Mouse (Mus musculus): Measurements from ENCODE around the gene Nipa2. TPM values are rescaled to one million over a fixed set of nuclear protein-coding genes. Genes with fewer than 3 reads are reported as not detected.

The Nipa2 gene
- polyA plus RNA-seq, 1 experiment from 2014 or later, result 46.4 TPM

DNA sequence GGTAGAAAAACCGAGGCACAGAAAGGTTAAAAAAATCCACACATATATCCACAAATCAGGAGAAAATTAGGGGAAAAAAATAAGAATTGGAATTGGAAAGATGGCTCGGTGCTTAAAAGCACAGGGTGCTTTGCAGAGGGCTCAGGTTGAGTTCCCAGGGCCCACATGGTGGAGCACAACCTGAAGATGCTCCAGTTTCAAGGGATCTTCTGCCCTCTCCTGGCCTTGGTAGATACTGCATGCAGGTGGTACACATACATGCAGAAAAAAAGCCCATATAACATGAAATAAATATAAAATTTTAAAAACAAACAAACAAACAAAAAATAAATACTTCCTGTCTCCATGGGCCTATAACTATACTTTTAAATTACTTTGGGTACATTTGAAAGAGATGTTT lies 12.2 kb upstream of the Nipa2 start:
- no peak overlapping the region for H3K27ac ChIP-seq
- H3K9me3 ChIP-seq (replicated peaks), result no peaks in the 10 kb centered on the region
- DNase-seq (ENCODE audit: low spot score), result no peak
- 94% methylated on average over 2 of the region's 2 CpGs for WGBS
- peaks cover 11% of the 10 kb centered on the region for H3K36me3 ChIP-seq
- H3K4me3 ChIP-seq, result no peak overlapping the region
- H3K4me1 ChIP-seq, result no peaks in the 10 kb centered on the region
- H3K27me3 ChIP-seq (ENCODE audit: low read depth, poor library complexity, severe bottlenecking), result no peaks in the 10 kb centered on the region

DNA sequence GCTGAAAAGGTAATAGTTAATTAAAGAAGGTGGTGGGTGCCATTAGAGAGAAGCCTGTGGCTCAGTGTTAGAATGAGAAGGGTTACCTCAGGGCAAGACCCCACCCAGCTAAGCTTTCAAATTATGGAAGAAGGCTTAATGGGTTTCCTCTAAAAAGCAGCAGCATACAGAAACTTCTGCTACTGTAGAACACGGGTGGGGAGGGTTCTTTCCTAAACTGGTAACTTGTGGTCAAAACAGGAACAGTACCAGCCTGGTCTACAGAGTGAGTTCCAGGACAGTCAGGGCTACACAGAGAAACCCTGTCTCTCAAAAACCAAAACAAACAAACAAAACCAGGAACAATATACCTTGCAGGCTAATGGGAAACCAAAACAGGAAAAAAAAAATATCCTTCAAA lies 7.1 kb upstream of the Nipa2 start:
- H3K4me1 ChIP-seq, result peaks cover 9% of the 10 kb centered on the region
- no peak overlapping the region for H3K27ac ChIP-seq
- 68% methylated on average over 1 of the region's 1 CpGs for WGBS
- no peaks in the 10 kb centered on the region for H3K9me3 ChIP-seq (replicated peaks)
- no peak overlapping the region for H3K4me3 ChIP-seq
- 0 out of 2 replicates have a peak, but pooled peaks cover 3% of the 10 kb centered on the region for H3K36me3 ChIP-seq
- no peak for DNase-seq (ENCODE audit: low spot score)
- no peaks in the 10 kb centered on the region for H3K27me3 ChIP-seq (ENCODE audit: low read depth, poor library complexity, severe bottlenecking)

DNA sequence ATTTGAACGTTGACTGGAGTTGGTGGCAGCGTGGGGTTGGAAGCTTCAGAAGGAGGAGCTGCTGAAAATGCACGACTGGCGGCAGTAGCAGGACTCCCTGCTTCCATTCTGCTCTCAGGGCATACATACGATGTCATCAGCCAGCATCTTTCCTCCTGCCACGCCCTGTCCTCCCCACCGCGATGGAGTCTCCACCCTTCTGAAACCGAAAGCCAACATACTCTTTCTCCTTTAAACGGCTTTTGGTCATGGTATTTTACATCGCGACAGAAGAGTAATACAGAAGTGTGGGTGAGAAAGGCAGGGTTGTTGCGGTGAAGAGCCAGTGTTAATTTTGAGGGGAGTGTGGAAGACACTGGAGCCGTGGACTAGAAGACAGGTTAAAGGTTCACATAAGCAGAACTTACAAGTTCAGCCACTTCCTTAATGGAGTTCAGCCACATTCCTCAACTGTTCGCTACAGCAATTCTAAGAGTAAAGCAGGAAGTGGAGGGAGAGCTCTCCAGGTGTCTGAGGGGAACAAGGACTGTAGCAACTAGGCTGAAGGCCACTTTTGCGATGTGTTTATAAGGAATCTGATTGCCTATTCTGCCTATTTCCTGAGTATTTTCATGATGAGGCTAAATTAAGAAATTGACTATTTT lies 6.1 kb upstream of the Nipa2 start:
- H3K9me3 ChIP-seq (replicated peaks), result no peaks in the 10 kb centered on the region
- DNase-seq (ENCODE audit: low spot score), result no peak
- no peaks in the 10 kb centered on the region for H3K27me3 ChIP-seq (ENCODE audit: low read depth, poor library complexity, severe bottlenecking)
- no peak overlapping the region for H3K27ac ChIP-seq
- H3K36me3 ChIP-seq, result no peaks in the 10 kb centered on the region
- H3K4me1 ChIP-seq, result peaks cover 9% of the 10 kb centered on the region
- peak overlapping the region; percentile 24 for H3K4me3 ChIP-seq
- 45% methylated on average over 16 of the region's 16 CpGs for WGBS

DNA sequence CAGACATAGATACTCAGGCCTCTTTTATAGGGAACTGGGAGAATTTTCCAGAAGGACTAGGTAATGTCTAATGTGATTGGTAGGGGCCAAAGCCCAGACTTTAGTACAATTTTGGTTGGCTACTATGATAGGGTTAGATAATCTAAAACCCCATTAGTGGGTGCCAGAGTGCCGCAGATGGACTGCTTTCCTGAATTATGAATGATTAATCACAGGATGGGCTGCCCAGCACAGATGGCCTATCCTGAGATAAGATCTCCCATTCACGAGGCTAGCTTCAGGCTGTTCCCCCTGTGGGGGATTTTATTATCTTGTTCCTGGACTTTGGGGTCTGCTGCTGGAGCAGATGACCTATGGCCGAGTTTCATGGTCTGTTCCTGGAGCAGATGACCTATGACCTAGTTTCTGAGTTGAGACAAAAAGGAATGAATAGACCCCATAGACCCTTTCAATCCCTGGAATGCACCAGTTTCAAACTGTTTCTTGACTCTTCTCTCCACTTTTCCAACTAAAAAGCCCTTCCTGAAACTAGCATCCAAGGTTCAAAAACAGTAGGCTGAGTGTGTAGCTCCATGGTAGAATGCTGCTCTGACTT lies 4.7 kb upstream of the Nipa2 start:
- no peaks in the 10 kb centered on the region for H3K9me3 ChIP-seq (replicated peaks)
- H3K4me3 ChIP-seq, result no peak overlapping the region
- H3K4me1 ChIP-seq, result peaks cover 9% of the 10 kb centered on the region
- no peaks in the 10 kb centered on the region for H3K27me3 ChIP-seq (ENCODE audit: low read depth, poor library complexity, severe bottlenecking)
- no peaks in the 10 kb centered on the region for H3K36me3 ChIP-seq
- WGBS, result 44% methylated on average over 3 of the region's 3 CpGs
- no peak overlapping the region for H3K27ac ChIP-seq
- no peak for DNase-seq (ENCODE audit: low spot score)

DNA sequence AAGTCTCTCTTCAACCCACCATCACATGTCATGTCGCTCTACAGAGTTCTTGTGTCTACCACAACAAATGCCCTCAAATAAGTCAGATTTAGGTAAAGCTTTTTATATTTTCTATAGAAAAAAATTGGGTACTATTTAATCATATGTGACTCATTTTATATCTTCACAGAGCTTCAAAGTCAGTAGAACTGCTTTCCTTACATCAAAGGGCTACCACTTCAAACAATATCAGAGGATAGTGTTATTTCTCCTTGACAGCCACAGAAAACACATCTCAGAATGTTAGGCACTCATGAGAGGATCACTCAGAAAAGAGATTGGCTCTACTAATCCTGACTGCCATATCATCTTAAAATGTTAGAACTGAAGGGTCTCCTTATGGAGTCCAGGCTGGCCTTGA lies 1.8 kb downstream of the Nipa2 start:
- DNase-seq (ENCODE audit: low spot score), result no peak
- Histone ChIP-seq H3K9me3 (replicated peaks) (no peaks in the 10 kb centered on the region), H3K4me1 (peaks cover 7% of the 10 kb centered on the region; the same call in 1 of the 2 replicates), H3K27ac (no peak overlapping the region), H3K36me3 (peaks cover 44% of the 10 kb centered on the region), H3K27me3 (ENCODE audit: low read depth, poor library complexity, severe bottlenecking) (no peaks in the 10 kb centered on the region), H3K4me3 (no peak overlapping the region)
- 95% methylated on average over 1 of the region's 1 CpGs for WGBS

DNA sequence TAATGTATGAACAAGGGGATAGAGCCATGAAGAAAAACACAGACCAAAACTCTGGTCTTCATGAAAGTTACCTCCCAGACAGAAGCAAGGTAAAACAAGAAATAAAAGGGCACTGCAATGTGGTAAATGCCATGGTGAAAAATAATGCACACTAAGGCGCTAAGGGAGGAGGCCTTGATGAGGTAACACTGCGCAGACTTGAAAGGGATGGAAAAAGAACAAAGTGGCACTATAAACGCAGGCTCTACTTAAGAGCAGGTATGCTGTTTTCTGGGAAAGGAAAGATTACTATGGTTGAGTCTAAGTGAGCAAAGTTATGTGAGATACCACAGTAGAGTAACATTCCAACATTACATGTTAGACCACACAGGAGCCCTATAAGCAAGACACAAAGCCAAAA lies 2.5 kb downstream of the Nipa2 start:
- H3K4me1 ChIP-seq, result peaks cover 7% of the 10 kb centered on the region; the same call in 1 of the 2 replicates
- no peak overlapping the region for H3K27ac ChIP-seq
- WGBS, result 92% methylated on average over 3 of the region's 3 CpGs
- no peak for DNase-seq (ENCODE audit: low spot score)
- no peaks in the 10 kb centered on the region for H3K27me3 ChIP-seq (ENCODE audit: low read depth, poor library complexity, severe bottlenecking)
- H3K36me3 ChIP-seq, result peaks cover 51% of the 10 kb centered on the region
- no peaks in the 10 kb centered on the region for H3K9me3 ChIP-seq (replicated peaks)
- no peak overlapping the region for H3K4me3 ChIP-seq

DNA sequence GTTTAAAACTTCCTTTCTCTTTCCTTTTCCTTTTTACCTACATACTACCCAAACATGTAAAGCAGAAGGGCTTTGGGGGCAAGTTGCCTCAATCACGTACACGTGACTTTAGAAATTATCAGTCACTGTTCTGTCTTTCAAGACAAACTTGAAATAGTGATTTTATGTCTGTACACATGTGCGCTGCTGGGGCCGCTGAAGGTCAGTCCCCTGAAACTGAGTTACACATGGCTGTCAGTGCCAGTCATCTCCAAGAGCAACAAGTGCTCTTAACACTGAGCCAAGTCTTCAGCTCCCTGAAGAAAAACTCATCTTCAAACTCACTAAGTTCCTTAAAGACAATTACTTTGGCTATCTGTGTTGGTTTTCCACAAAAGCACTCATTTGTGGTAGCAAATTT lies 4.4 kb downstream of the Nipa2 start:
- peaks cover 62% of the 10 kb centered on the region for H3K36me3 ChIP-seq
- DNase-seq (ENCODE audit: low spot score), result no peak

DNA sequence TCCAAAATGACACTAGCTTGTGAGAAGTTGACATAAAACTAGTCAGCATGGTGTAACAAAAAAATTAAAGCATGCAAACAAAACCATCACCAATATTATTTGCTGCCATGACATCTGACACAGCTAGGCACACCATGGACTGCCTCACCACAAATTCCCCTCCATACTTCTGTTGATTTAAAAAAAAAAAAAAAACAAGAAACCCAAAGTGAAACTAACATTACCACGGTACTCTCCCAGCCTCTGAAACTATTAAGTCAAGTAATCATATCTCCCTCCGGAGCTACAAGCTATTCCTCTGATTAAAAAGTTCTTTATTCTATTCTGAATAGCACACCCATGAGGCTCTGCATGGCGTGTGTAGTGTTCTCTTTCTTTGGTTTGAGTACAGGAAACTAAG lies 5.1 kb downstream of the Nipa2 start:
- Histone ChIP-seq H3K4me1 (peaks cover 7% of the 10 kb centered on the region; the same call in 1 of the 2 replicates), H3K36me3 (peaks cover 62% of the 10 kb centered on the region), H3K27ac (no peak overlapping the region), H3K27me3 (ENCODE audit: low read depth, poor library complexity, severe bottlenecking) (no peaks in the 10 kb centered on the region), H3K9me3 (replicated peaks) (no peaks in the 10 kb centered on the region), H3K4me3 (no peak overlapping the region)
- DNase-seq (ENCODE audit: low spot score), result no peak
- 96% methylated on average over 3 of the region's 3 CpGs for WGBS

More for the DNA sequence above, 4.4 kb downstream of the Nipa2 start:
- 97% methylated on average over 4 of the region's 4 CpGs for WGBS
- H3K27me3 ChIP-seq (ENCODE audit: low read depth, poor library complexity, severe bottlenecking), result no peaks in the 10 kb centered on the region
- H3K4me1 ChIP-seq, result peaks cover 7% of the 10 kb centered on the region; the same call in 1 of the 2 replicates
- no peaks in the 10 kb centered on the region for H3K9me3 ChIP-seq (replicated peaks)
- no peak overlapping the region for H3K27ac ChIP-seq
- H3K4me3 ChIP-seq, result no peak overlapping the region

DNA sequence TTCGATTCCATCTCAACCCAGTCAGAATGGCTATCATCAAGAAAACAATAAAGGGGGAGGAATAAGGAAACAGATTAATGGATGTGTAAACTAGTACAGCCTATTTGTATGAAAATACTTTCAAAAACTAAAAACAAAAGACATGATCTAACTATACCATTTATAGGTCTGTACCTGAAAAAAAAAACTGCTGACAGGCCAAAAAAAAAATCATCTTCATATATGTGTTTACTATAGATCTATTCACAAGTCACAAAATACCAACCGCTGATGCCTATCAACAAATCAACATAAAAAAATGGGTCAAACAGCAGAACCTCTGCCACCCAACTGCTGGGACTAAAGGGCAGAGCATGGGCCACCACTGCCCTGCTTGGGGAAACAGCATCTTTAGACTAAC lies 6.2 kb downstream of the Nipa2 start:
- H3K4me1 ChIP-seq, result peaks cover 4% of the 10 kb centered on the region; the same call in 1 of the 2 replicates
- no peak for DNase-seq (ENCODE audit: low spot score)
- no peak overlapping the region for H3K4me3 ChIP-seq
- H3K27me3 ChIP-seq (ENCODE audit: low read depth, poor library complexity, severe bottlenecking), result no peaks in the 10 kb centered on the region
- no peak overlapping the region for H3K27ac ChIP-seq
- H3K9me3 ChIP-seq (replicated peaks), result no peaks in the 10 kb centered on the region
- 99% methylated on average over 2 of the region's 2 CpGs for WGBS
- peaks cover 62% of the 10 kb centered on the region for H3K36me3 ChIP-seq

DNA sequence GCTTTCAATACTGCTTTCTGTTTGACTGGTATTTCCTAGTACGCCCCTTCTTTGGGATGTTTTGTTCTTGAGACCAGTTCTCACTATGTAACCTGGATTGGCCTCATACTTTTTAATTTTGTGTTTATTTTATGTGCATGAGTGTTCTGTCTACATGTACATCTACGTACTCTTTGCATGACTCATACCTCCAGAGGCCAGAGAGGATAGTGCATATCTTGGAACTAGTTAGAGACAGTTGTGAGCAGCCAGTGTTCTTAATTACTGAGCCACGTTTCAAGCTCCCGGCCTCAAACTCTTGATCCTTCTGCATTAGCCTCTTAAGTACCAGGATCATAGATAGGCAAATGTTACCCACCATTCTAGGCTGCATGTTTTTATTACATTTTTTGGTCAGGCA lies 23.9 kb downstream of the Nipa2 start:
- no peaks in the 10 kb centered on the region for H3K27me3 ChIP-seq (ENCODE audit: low read depth, poor library complexity, severe bottlenecking)
- DNase-seq (ENCODE audit: low spot score), result no peak
- H3K4me1 ChIP-seq, result no peaks in the 10 kb centered on the region
- peaks cover 44% of the 10 kb centered on the region for H3K36me3 ChIP-seq
- no peak overlapping the region for H3K27ac ChIP-seq
- H3K9me3 ChIP-seq (replicated peaks), result no peaks in the 10 kb centered on the region
- no peak overlapping the region for H3K4me3 ChIP-seq
- WGBS, result 87% methylated on average over 4 of the region's 4 CpGs

DNA sequence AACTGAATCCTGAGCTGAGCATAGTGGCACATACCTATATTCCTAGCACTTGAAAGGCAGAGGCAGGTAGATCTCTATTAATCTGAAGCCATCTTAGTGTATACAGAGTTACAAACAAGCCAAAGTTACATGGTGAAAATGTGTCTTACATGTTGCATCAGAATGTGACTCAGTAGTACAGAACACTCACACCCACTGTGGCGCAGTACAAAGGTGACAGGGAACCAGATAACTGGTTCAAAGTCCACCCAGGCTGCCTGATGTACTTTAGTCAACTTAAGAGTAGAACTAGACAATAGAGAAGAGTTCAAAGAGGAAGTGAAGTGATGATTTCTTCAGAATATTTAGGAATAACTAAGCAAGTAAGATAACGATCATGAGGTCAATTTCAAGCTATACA lies 27.3 kb downstream of the Nipa2 start:
- no peak for DNase-seq (ENCODE audit: low spot score)
- H3K4me1 ChIP-seq, result no peaks in the 10 kb centered on the region
- WGBS, result over 99% methylated on average over 2 of the region's 2 CpGs
- H3K9me3 ChIP-seq (replicated peaks), result no peaks in the 10 kb centered on the region
- H3K4me3 ChIP-seq, result no peak overlapping the region
- H3K27ac ChIP-seq, result no peak overlapping the region
- no peaks in the 10 kb centered on the region for H3K27me3 ChIP-seq (ENCODE audit: low read depth, poor library complexity, severe bottlenecking)
- H3K36me3 ChIP-seq, result peaks cover 46% of the 10 kb centered on the region

DNA sequence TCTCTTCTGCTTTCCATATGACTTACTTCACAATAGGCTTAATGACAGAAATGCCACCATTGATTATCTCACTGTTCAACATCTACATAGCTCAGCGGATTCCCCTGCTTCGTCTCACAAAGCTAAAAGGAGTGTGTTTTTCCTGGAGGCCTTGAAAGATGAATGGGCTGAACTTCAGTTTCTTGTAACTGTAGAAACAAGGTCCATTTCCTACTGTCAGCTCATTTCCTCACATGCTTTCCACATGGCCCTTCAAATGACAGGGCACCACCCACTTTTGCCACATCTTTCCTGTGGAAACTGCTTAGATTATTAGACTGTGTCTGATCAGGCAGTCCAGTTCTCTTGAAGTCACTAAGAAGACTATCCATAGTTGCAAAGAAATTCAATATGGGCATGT lies 33.6 kb downstream of the Nipa2 start:
- Histone ChIP-seq H3K4me1 (no peaks in the 10 kb centered on the region), H3K36me3 (peaks cover 87% of the 10 kb centered on the region)
- 86% methylated on average over 2 of the region's 2 CpGs for WGBS

DNA sequence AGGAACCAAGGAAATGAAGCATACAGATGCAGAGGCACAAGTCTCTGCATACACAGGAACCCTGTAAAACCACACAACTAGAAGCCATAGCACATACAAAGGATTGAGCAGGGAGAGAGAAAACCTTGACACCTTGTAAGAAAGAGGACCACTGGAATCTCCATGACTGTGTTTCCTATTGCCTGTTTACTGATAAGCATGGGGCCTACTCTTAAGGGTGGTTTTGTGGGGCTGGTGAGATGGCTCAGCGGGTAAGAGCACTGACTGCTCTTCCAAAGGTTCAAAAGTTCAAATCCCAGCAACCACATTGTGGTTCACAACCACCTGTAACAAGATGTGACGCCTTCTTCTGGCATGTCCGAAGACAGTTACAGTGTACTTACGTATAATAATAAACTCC lies 35.0 kb downstream of the Nipa2 start:
- no peak for DNase-seq (ENCODE audit: low spot score)
- Histone ChIP-seq H3K36me3 (peaks cover 93% of the 10 kb centered on the region), H3K4me3 (no peak overlapping the region), H3K27ac (no peak overlapping the region), H3K9me3 (replicated peaks) (no peaks in the 10 kb centered on the region), H3K27me3 (ENCODE audit: low read depth, poor library complexity, severe bottlenecking) (no peaks in the 10 kb centered on the region), H3K4me1 (no peaks in the 10 kb centered on the region)
- 97% methylated on average over 4 of the region's 4 CpGs for WGBS

More for the DNA sequence above, 33.6 kb downstream of the Nipa2 start:
- Histone ChIP-seq H3K4me3 (no peak overlapping the region), H3K9me3 (replicated peaks) (no peaks in the 10 kb centered on the region), H3K27ac (no peak overlapping the region), H3K27me3 (ENCODE audit: low read depth, poor library complexity, severe bottlenecking) (no peaks in the 10 kb centered on the region)
- DNase-seq (ENCODE audit: low spot score), result no peak
